Mouse (Mus musculus) layer of hippocampus, adult 11-12 months (tissue): ENCODE results near the gene B3galt1.

Experiments used
- DNase-seq: peaks from one replicate; pipeline ENCODE4 v3.0.0; 2022; ENCODE audit warnings: low spot score

The B3galt1 gene

GRCm38 (mm10) chr2:68061341-68061740 is 495.7 kb downstream of the B3galt1 start:
- DNase-seq = no peak

DNA sequence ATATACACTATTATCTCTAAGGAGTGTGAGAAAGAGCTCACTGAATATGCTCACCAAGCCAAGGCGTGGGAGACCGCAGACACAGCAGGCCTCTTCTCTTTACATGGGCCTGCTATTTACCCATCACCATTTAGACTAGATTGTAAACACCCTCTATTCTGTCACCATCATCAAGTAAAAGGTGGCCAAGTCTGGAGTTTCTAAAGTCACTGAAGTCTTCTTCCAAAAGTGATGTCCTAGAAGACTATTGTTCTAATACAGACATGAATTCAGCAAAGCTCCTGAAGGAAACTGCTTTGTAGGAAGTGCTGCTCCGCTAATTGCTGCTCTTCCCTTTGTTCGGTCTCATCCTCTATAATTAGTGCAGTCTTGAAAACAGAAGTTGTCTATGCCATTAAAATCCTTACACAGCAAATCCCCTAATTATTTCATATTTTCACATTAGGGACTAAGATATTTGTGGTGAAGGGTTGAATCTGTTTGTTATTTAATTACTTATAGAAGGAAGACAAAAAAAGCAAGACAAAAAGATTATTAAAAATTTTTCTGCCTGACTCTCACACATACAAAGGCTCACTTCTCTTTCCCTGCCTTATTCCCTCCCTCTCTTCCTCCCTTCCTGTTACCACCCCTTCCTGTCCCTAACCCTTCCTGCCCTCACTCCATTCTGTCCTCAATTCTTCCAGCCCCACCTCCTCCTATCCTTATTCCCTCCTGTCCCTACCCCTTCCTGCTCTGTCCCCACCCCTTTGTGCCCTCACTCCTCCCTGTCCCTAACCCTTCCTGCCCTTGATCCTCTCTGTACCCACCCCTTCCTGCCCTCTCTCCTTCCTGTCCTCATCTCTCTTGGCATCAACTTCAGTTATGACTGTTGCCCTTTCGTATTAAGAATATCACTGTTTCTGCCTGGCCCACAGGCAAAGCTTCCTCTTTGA is 514.0 kb downstream of the B3galt1 start:
- DNase-seq = no peak

- DNase-seq = no peak
Observed at GRCm38 (mm10) chr2:68080872-68081280, 515.2 kb downstream of the B3galt1 start.

GRCm38 (mm10) chr2:68084483-68084882 is 518.8 kb downstream of the B3galt1 start:
- no peak for DNase-seq

- no peak for DNase-seq
Observed at GRCm38 (mm10) chr2:68086101-68086500, 520.4 kb downstream of the B3galt1 start.

GRCm38 (mm10) chr2:68091559-68091958 is 525.9 kb downstream of the B3galt1 start:
- no peak for DNase-seq

- DNase-seq = no peak
Observed at GRCm38 (mm10) chr2:68104641-68105040, 539.0 kb downstream of the B3galt1 start.

DNA sequence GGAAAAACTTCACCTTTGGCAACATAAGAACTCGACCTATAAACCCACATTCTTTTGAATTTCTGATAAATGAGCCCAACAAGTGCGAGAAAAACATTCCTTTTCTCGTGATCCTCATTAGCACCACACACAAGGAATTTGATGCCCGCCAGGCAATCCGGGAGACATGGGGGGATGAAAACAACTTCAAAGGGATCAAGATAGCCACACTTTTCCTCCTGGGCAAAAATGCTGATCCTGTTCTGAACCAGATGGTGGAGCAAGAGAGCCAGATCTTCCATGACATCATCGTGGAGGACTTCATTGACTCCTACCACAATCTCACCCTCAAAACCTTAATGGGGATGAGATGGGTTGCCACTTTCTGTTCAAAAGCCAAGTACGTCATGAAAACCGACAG is 552.4 kb downstream of the B3galt1 start:
- no peak for DNase-seq

DNA sequence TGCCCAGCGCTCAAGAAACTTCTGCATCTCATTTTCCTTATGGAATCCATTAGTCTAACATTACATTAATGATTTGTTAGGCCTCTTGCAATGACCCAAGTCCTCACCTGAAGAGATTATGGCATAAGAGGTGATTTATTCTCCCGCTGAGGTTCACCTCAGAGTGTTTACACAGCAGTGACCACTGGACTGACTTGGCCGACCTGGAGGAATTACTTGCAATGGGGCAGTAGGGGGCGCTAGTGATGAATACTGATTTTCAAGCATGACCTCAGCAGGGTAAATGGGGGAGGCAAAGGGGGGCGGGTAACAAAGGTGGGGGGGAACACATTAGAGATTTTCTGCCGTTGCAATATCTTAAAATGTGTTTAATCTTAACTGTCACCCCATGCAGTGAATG is 559.1 kb downstream of the B3galt1 start:
- no peak for DNase-seq

DNA sequence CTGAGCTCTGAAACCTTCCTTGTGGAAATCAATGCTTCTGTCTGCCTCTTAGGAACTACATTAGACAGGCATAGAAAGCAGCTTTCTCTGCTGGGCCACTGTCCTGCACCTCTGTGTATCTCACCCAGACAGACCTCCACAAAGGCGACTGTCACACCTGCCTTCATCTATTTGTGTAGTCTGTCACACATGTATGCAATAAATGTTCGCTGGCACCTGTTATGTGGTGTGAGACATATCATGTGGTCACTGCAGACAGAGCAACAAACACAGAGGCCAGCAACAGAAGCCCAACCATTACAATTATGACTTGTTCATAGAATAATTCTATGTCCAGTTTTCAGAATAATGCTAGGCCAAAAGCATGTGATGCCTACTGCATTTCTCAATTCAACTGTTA is 575.4 kb downstream of the B3galt1 start:
- DNase-seq = no peak

DNA sequence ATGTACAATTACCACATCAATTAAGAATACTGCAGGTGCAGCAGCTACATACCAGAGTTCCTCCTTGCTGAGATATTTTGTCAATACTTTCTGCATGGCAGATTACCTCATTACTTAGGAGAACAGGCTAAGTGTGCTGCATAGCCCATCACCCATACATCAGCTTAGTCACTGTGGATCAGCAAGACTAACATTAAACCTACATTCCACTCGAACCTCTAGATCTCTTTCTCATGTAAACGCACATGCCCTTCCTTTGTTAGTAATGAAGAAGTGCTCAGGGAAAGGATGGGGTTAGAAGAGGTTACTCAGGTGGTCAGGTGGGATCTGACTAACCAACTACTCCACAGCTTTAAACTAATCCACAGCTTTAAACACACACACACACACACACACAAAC is 577.6 kb downstream of the B3galt1 start:
- no peak for DNase-seq

DNA sequence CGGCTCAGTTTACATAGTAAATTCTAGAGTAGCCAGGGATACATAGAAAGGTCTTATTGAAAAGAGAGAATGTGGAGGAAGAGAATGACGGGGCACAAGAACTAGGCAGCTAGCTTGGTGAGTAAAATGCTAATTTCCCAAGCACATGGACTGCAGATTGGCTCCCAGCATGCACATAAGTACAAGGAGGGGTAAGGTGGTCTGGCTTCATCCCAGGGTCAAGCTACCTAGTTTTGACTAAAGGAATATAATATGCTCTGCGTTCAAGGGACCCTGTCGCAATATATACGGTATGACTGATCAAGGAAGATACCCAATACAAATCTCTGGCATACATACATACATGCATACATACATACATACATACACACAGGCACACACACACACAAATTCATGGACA is 594.1 kb downstream of the B3galt1 start:
- no peak for DNase-seq

GRCm38 (mm10) chr2:68160566-68160965 is 594.9 kb downstream of the B3galt1 start:
- no peak for DNase-seq

DNA sequence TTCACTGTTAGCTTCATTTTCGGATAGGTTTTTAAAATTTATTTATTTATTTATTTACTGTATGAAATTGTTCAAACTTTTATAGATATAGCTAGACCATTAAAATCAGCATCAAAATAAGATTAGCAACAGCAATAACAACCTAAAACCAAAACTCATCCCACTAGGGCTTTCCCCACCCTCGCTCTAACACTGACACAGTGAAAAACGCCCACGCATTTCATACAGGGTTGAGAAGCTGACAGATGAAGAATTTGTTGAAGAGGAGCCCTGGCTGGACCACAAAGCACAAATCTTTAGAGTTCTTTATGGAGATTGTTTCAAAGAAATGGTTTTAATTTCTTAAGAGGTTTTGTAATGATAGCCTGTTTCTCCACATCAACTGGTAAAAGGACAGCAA is 596.3 kb downstream of the B3galt1 start:
- no peak for DNase-seq

GRCm38 (mm10) chr2:68171306-68171705 is 605.6 kb downstream of the B3galt1 start:
- DNase-seq = no peak
